Mouse (Mus musculus) right cerebral cortex, postnatal 14 days (tissue): Measurements from ENCODE around the gene Gm12830.

Experiments
- DNase-seq: peaks from one replicate; pipeline ENCODE4 v3.0.0; 2022

Gm12830 gene

DNA sequence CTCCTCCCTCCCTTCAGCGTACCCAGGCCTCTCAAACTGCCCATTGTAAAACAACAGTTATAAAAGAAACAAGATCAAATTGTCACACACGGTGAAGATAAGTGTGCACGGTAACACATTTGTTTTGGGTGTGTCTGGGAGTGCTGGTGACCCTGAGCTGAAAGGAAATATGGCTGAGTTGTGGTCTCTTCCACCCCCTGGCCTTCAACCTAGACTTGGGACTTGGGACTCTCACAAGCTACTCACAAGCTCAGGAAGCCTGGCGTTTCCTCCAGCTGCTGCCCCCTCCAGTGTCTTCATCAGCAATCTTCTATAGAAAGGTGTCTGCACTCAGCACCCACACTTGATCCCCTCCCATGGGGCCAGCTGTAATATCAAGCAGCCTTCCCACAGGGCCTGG, 24.1 kb downstream of the Gm12830 start:
- DNase-seq, result no peak

DNA sequence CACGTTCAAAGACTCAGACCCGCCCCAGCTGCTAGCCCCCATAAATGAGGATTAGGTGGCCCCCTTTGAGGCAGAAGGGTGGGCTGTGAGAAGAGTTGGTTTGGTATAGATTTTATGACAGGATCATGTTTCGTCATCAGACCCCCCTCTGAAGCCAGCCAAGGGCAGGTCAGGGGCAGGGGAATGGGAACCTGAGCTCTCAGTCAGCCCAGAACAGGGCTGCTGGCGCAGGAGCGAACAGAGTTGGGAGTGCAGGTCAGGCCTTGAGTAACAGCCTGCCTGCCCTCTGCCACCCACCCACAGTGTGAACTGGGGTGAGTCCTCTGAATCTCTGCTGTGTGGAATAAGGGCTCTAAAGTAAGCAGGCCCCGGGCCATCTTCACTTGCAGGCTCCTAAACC, 25.2 kb downstream of the Gm12830 start:
- no peak for DNase-seq

DNA sequence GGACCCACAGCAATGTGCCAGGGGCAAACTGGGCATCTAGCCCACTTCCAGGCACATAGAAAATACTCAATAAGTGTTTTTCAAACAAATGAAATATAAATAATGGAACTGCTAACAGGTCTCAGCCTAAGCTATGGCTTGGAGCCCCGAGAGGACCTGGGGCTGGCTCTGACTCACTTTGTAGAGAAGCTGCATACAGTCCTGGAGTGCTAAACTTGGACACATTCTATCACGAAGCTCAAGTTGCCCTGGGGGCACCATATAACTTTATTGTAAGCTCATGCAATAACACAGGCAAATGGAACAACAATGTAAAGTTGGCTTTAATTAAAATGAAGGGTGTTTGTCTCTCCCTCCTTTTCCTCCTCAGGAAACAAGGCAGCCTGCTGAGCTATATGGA, 32.4 kb downstream of the Gm12830 start:
- no peak for DNase-seq

DNA sequence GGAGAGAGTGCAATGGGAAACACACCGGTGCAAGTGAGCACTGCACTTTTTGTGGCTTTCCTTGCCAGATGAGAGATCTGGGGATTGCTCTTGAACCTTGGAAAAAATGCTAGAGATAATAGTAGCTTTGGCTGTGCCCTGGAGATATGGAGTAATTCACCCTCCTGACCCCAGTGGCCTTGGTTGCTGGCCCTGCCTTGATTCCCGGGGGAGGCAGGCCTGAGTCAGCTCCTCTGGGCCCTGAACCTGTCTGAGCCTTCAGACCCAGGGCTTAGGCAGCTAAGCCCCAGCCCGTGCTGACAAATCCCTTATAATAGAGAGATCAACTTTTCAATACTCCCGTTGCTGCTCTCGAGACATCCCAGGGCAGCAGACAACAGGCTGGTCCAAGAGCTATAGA, 36.9 kb downstream of the Gm12830 start:
- no peak for DNase-seq

DNA sequence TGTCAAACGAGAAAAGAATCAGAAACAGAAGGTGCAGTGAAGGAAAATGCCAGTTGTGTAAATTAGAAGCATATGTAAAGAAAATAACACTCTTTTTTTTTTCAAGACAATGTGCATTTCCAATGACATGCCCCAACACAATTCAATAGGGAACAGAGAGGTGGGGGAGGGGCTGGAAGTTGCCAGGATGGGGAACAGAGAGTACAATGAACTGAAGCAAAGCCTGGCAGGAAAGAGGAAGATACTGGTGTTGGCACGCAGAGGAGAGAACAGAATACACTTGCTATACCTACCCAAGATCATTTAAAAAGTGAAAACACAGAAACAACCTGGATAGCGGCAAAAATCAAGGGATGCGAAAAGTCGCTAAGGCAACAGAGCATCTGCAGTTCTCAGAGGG, 41.6 kb downstream of the Gm12830 start:
- no peak for DNase-seq

DNA sequence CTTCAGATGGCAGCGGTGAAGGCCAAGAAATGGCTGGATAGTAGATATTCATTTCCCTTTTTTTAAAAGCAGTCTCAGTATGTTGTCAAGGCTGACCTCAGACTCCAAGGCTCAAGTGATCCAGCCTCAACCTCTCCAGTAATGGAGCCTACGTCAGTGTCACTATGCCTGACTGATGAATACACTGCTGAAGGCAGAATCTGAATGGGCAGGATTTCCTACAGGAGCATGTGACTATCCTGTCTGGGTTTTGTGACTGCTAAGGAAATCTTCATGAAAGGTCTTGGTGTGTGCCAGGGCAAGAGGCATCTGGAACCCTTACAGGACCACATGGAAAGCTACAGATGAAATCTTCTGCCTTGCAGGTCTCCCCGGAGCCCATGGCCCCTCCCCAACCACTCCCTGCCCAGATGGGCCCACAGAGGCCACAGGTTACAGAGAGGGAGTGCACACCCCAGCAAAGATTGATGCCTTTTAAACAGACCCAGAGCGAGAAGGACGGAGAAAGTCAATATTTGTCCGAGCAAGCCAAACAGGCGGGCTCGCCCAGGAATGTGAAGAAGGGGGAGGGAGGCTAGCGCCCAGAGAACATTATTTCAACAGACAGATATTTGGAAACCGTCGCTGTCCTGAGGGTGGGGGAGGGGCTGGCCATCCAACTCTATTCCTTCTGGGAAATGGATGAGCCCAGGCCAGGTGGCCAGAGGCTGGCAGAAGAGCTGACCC, 48.4 kb downstream of the Gm12830 start:
- no peak for DNase-seq

DNA sequence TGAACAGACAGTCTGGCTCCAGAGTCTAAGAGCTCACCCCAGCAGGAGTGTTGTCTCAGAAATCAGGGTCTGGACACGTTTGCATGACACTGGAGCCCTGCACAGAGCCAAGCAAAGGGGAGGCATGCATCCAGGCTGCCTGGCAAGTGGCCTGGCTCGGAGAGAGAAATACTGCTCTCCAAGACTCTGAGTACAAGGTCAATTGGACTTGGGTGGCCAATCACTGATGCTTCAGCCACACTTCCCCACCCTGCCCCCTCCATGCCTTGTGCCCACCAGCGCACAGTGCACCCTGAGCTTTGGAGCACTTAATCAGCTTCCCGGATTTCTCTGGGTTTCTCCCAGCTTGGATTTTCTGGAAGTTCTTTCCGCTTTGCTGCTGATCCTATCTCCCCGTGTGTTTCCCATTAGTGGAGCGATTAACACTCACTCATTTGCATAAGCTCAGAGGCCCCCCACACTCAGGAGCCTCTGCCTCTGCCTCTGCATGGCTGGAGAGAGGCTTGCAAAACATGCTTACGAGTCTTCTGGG, 55.0 kb downstream of the Gm12830 start:
- no peak for DNase-seq

DNA sequence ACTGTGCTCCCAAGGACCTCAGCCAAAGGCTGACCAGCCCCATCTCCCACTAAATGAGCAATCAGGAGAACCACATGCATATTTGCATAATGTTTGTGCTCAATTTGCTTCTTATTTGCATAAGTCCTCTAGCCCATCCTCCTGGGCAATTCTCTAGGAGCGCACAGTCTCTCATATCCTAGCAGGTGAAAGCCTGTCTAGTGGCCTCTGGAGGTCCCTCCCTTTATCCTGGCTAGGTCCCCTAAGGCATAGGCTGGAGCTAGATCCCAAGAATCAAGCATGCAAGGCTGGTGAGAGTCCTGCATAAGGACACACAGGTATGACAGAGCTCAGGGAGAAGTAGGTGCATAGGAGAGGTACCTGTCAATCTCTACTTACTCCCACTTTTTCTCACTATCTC, 60.7 kb downstream of the Gm12830 start:
- no peak for DNase-seq

DNA sequence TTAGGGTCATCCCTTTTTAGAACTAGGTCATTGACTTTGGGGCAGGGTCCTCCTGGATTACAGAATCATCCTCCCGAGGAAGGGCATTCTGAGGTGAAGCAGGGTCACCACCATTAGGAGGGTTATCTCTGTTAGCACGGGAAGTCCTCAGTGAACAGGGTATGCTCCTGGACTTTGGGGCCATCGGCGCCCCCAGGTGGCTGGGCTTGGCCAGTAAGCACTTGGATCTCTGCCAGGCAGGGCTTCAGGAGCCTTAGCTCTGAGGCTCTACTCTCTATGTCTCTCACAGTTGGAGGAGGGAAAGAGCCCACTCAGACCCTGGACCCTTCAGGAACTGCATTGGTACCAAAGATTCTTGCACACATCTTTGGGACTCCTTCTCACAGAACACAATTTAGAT, 76.3 kb downstream of the Gm12830 start:
- DNase-seq, result no peak

DNA sequence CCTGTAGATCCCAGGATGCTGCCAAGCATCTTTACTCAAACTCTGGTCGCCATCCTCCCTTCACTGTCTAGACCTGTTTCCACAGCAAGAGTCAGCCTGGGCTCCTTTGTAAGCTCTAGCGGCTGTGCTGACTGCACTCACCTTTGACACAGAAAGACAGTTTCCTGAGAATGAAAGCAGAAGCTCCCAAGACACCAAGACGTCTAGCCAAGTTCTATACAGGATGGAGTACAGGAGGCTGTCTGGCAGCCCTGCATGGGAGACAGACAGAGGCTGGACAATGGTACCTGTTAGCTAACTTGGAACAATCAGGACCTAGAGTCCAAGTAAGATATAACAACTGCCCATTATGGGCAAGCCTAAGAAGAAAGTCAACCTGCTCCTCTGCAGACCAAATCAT, 78.4 kb downstream of the Gm12830 start:
- DNase-seq, result no peak

DNA sequence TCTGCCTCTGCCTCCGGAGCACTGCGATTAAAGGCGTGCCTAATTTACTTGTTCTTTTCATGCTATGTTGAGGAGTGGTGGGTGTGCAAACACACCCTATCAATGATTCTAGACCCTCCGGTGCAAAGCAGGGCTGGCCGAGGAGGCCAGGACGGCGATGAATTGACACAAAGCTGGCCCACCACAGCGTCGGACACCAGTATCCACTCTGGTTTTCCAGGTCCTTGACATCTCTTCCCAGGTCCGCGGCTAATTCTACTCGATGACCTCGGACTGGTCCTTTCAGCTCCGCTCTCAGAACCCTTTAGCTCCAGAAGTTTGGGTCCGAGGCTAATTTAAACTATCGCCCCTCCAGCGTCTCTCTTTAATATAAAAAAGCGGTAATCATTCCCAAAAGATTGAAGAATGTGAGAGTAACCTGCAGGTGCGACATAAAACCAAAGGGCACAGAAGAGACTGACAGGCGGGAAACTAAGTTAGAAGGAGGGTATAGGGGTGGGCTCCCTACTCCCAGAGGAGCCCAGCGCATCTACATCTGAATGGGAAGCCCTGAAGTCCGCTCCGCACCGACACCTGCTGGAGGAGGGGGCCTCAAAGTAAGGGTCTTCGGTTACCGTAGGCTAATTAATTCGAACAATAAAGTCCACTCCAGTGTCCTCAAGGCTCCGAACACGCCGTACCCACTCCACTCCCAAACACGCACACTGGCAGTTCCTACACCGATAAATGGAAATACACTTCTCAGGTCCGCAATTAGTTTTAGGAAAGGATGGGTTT, 79.5 kb downstream of the Gm12830 start:
- no peak for DNase-seq

DNA sequence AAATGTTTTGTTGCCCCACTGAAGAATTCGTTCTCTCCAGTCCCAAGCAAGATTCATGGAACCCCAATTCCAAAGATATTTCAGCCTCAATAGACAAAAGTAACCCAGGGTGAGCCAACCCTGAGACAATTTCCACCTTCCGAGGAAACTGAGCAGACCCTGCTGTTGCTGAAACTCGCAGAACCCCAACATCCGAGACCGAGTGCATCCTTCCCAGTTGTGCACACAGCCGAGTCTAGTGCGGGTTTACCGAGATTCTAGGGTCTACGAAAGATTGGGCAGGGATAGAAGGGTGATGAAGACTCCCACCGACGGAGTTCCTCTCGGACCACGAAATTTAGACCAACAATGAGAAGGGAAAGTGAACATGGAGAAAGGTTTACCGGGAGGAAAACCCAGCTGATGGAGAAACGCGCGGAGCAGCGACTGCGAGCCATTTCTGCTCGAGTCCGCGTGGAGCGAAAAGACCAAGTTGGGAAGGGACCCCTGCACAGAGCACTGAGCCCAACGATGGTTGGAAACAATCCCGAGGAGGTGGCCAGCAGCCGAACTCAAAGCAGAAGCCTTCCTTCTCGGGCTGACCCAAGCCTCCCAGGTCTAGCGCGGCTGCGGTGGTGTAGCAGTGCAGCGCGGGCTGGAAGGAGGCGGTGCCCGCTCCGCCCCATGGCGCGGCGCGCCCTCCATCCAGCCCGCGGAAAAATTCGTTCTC, 80.3 kb downstream of the Gm12830 start:
- no peak for DNase-seq

DNA sequence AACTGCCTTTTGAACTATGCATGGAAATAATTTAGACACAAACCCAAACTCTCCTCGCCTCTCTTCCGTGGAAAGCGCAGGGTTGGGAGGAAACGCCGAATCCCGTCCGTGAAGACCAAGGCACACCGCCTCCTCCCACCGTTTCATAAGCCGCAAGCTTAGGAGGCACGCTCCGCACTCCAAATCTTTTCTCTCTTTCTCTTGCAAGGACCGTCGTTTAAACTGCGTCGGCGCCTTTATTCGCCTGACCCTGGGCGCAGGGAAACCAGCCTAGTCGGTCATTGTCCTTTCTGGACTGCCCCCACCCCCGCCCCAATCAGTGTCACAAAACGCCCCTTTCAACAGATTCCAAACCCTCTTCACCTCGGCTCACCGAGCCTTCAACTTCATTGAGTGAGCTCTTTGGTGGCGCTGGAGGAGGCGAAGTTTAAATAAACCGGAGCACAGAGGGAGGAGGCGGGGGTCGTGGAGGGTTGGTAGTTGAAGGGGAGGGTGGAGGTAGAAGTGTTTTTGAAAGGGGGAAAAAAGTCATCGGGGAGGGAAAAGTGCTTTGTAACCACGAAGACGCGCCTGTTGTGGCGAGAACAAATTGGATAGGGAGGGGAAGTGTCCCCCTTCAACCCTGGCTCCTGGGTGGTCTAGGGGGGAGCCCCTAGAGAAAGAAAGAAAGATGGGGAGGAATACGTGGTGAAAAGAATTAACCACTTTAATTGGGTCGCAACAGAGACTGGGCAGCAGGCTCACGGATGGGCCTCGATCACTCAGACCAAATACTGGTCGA, 81.3 kb downstream of the Gm12830 start:
- DNase-seq, result no peak

DNA sequence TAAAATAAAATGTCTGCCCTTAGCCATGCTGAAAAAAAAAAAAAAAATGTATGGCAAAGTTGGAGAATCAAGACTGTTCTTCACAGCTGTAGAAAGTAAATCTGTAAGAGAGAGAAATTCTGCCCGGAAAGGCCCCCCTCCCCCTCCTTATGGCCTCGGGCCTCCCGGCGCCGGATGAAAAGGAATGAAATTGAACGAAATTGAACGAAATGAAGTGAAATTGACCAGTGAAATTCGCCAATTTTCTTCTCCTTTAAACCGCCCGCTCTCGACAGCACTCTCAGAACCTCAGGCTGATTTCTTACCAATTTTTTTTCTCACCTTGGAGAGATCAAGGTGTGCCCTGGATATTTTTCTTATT, 81.9 kb downstream of the Gm12830 start:
- no peak for DNase-seq

DNA sequence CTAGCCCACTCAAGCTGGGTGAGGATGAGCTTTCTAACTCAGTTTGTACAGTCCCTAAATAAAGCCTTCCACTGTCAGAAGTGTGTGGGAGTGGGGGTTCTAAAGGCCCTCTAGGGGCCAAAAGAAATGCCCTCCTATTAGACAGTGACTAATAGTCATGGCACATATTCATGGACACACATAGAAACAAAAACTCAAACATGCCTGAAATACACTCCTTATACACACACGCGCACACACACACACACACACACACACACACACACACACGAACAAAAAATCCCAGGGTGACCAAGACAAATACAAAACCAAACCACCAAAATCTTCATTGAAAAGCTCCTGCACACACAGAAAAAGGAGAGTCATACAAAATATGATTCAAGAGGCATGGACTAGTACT, 84.0 kb downstream of the Gm12830 start:
- no peak for DNase-seq
